Mouse (Mus musculus): ENCODE measurements at regions not wholly inside any gene's neighbourhood (a gene's known extent, or its start where the extent isn't known, plus 50 kb on each side); places are given as distances from the start of the nearest gene placed in this dataset.
A peak's percentile ranks its signal among the peaks of the same experiment; 100 is the strongest.

- no peak overlapping the region for H3K27ac ChIP-seq
- no peaks in the 10 kb centered on the region for H3K36me3 ChIP-seq
- no peaks in the 10 kb centered on the region for H3K9me3 ChIP-seq
- no peaks in the 10 kb centered on the region for H3K4me1 ChIP-seq (replicated peaks)
- H3K9ac ChIP-seq (replicated peaks): no peak overlapping the region
- 86% methylated on average over 6 of the region's 6 CpGs for WGBS
- ATAC-seq: no peak
- no peaks in the 10 kb centered on the region for H3K27me3 ChIP-seq
- H3K4me3 ChIP-seq (replicated peaks): no peak overlapping the region
- H3K4me2 ChIP-seq (replicated peaks): no peak overlapping the region
Measured at GRCm38 (mm10) chr13:53055697-53056096, 74.8 kb upstream of the Nfil3 start.

DNA sequence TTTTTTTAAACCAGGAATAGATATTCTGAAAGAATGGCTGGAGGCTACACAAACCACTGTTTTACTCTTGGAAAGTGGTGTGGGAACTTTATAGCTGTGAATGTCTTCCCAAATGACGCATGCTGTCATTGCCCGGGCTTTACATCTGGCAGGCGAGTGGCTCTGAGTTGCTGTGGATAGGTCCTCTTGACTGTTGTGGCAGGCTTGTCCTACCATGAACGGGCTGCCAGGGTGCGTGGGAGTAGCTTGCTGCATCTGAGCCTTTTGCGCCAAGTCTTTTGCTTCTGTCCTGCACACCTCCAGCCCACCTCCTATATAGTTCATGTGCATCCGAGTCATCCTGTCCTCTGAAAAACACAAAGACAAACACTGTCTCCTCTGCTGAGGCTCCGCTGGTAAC lies 72.3 kb upstream of the Nfil3 start:
- WGBS: 91% methylated on average over 8 of the region's 8 CpGs
- no peaks in the 10 kb centered on the region for H3K27me3 ChIP-seq
- H3K9ac ChIP-seq (replicated peaks): no peak overlapping the region

DNA sequence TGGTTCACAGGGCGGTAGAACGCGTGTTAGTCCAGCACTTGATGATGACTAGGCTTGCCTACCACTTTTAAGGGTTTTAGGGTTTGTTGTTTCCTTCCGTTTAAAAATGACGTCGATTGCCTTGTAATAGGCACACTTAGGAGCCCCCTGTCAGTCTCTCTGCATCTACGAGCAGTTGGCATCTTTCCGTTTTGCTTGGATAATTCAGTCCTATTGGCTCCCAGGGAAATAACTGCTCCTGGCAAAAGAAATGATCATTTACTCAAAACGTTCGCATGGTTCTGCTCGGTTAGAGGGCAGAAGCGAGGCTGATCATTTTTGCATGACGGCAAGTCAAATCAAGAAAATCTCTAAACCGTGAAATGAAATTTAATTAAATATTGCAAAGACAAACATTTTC lies 71.9 kb upstream of the Nfil3 start:
- H3K4me2 ChIP-seq (replicated peaks): no peak overlapping the region
- no peaks in the 10 kb centered on the region for H3K36me3 ChIP-seq
- no peaks in the 10 kb centered on the region for H3K27me3 ChIP-seq
- H3K27ac ChIP-seq: no peak overlapping the region
- H3K4me1 ChIP-seq (replicated peaks): no peaks in the 10 kb centered on the region
- H3K4me3 ChIP-seq (replicated peaks): no peak overlapping the region
- H3K9ac ChIP-seq (replicated peaks): no peak overlapping the region
- 83% methylated on average over 14 of the region's 14 CpGs for WGBS
- no peak for ATAC-seq
- H3K9me3 ChIP-seq: no peaks in the 10 kb centered on the region

More for the DNA sequence above, 72.3 kb upstream of the Nfil3 start:
- Histone ChIP-seq H3K9me3 (no peaks in the 10 kb centered on the region), H3K36me3 (no peaks in the 10 kb centered on the region), H3K4me3 (replicated peaks) (no peak overlapping the region), H3K27ac (peak overlapping the region; percentile 19; the same call in 1 of the 2 replicates), H3K4me2 (replicated peaks) (no peak overlapping the region), H3K4me1 (replicated peaks) (no peaks in the 10 kb centered on the region)
- no peak for ATAC-seq

GRCm38 (mm10) chr13:53052188-53052587 lies 71.3 kb upstream of the Nfil3 start:
- H3K4me3 ChIP-seq (replicated peaks): no peak overlapping the region
- no peak overlapping the region for H3K9ac ChIP-seq (replicated peaks)
- H3K4me1 ChIP-seq (replicated peaks): no peaks in the 10 kb centered on the region
- H3K9me3 ChIP-seq: no peaks in the 10 kb centered on the region
- 82% methylated on average over 10 of the region's 10 CpGs for WGBS
- H3K4me2 ChIP-seq (replicated peaks): no peak overlapping the region
- no peaks in the 10 kb centered on the region for H3K36me3 ChIP-seq
- no peak for ATAC-seq
- no peak overlapping the region for H3K27ac ChIP-seq
- no peaks in the 10 kb centered on the region for H3K27me3 ChIP-seq

GRCm38 (mm10) chr13:53051386-53051785 lies 70.5 kb upstream of the Nfil3 start:
- Histone ChIP-seq H3K9ac (replicated peaks) (no peak overlapping the region), H3K4me2 (replicated peaks) (no peak overlapping the region), H3K4me1 (replicated peaks) (no peaks in the 10 kb centered on the region), H3K36me3 (no peaks in the 10 kb centered on the region), H3K27me3 (no peaks in the 10 kb centered on the region), H3K4me3 (replicated peaks) (no peak overlapping the region), H3K27ac (no peak overlapping the region), H3K9me3 (no peaks in the 10 kb centered on the region)
- ATAC-seq: no peak
- WGBS: 86% methylated on average over 6 of the region's 6 CpGs

- Histone ChIP-seq H3K36me3 (no peaks in the 10 kb centered on the region), H3K4me2 (replicated peaks) (no peak overlapping the region), H3K9me3 (no peaks in the 10 kb centered on the region), H3K27ac (no peak overlapping the region), H3K4me3 (replicated peaks) (no peak overlapping the region), H3K27me3 (no peaks in the 10 kb centered on the region), H3K9ac (replicated peaks) (no peak overlapping the region), H3K4me1 (replicated peaks) (no peaks in the 10 kb centered on the region)
- WGBS: 92% methylated on average over 15 of the region's 15 CpGs
- ATAC-seq: no peak
Measured at GRCm38 (mm10) chr13:53049176-53049575, 68.3 kb upstream of the Nfil3 start.

- H3K4me3 ChIP-seq (replicated peaks): no peak overlapping the region
- H3K27ac ChIP-seq: no peak overlapping the region
- no peaks in the 10 kb centered on the region for H3K9me3 ChIP-seq
- ATAC-seq: no peak
- H3K4me2 ChIP-seq (replicated peaks): no peak overlapping the region
- H3K9ac ChIP-seq (replicated peaks): no peak overlapping the region
- no peaks in the 10 kb centered on the region for H3K27me3 ChIP-seq
- WGBS: 86% methylated on average over 10 of the region's 10 CpGs
- no peaks in the 10 kb centered on the region for H3K4me1 ChIP-seq (replicated peaks)
- H3K36me3 ChIP-seq: no peaks in the 10 kb centered on the region
Measured at GRCm38 (mm10) chr13:53033189-53033943, 52.5 kb upstream of the Nfil3 start.
